Mouse (Mus musculus): Measurements from ENCODE around the gene Agpat4.

GRCm38 (mm10) chr17:12162824-12163223, 44.3 kb downstream of the Agpat4 start:
- TF ChIP-seq CTCF (IDR thresholded peaks at IDR 0.05; ENCODE audit: low read depth) (no peak), EP300 (IDR thresholded peaks at IDR 0.05; ENCODE audit: low read depth) (no peak)

Data from heart, postnatal 0 days (tissue).